Mouse (Mus musculus) heart, embryonic 13.5 days (tissue): ENCODE data around the gene Pitpnc1. TPM values are rescaled to one million over a fixed set of nuclear protein-coding genes. Genes with fewer than 3 reads are reported as not detected.

Experiments
- ATAC-seq: fragments of 200-750 bp; cut with Nextera tagmentation; 2 replicates; pipeline ENCODE4 v1.8.0; 2017; ENCODE audit warnings: moderate TSS enrichment; ENCODE audit not compliant: insufficient number of reproducible peaks, low FRiP score, low TSS enrichment; ENCODE audit errors: extremely low read depth
- H3K27ac ChIP-seq: fragments of 300-500 bp; sonication (generic); replicated peaks from 2 replicates; pipeline ENCODE4 v1.5.1; 2015; ENCODE audit warnings: moderate library complexity, mild to moderate bottlenecking, inconsistent platforms
- H3K27me3 ChIP-seq: fragments of 300-500 bp; sonication (generic); replicated peaks from 2 replicates; pipeline ENCODE4 v1.6.1; 2015; ENCODE audit warnings: mild to moderate bottlenecking, inconsistent platforms
- H3K36me3 ChIP-seq: fragments of 300-500 bp; sonication (generic); 2 replicates; pipeline ENCODE4 v1.6.1; 2015; ENCODE audit warnings: mild to moderate bottlenecking, inconsistent platforms
- H3K4me1 ChIP-seq: fragments of 300-500 bp; sonication (generic); 2 replicates; pipeline ENCODE4 v1.6.1; 2015; ENCODE audit warnings: inconsistent platforms
- H3K4me2 ChIP-seq: fragments of 300-500 bp; sonication (generic); 2 replicates; pipeline ENCODE4 v1.6.1; 2015; ENCODE audit warnings: inconsistent platforms, mild to moderate bottlenecking, moderate library complexity
- H3K4me3 ChIP-seq: fragments of 300-500 bp; sonication (generic); 2 replicates; pipeline ENCODE4 v1.5.1; 2015; ENCODE audit warnings: moderate library complexity, mild to moderate bottlenecking, inconsistent platforms
- H3K9ac ChIP-seq: fragments of 300-500 bp; sonication (generic); 2 replicates; pipeline ENCODE4 v1.6.1; 2015; ENCODE audit warnings: inconsistent platforms, mild to moderate bottlenecking, moderate library complexity
- H3K9me3 ChIP-seq: fragments of 300-500 bp; sonication (generic); 2 replicates; pipeline ENCODE4 v1.6.1; 2016; ENCODE audit warnings: inconsistent platforms
- WGBS: fragments of 180-500 bp; shearing (Covaris S2); methylation state at CpG from one replicate; pipeline ENCODE4 v1.1.7; 2015; ENCODE audit warnings: mixed read lengths; 5-methylcytosine and 5-hydroxymethylcytosine counted together
- polyA plus RNA-seq: library from polyadenylated mRNA; unstranded; fragments of >200 nt; fragmentation: Nextera tagmentation; extraction: Ambion mirVana; gene quantifications from 2 replicates; pipeline ENCODE4 v1.2.1, GENCODE M21; 2015

The Pitpnc1 gene
- polyA plus RNA-seq, 1 experiment from 2014 or later, result 9.3 TPM

DNA sequence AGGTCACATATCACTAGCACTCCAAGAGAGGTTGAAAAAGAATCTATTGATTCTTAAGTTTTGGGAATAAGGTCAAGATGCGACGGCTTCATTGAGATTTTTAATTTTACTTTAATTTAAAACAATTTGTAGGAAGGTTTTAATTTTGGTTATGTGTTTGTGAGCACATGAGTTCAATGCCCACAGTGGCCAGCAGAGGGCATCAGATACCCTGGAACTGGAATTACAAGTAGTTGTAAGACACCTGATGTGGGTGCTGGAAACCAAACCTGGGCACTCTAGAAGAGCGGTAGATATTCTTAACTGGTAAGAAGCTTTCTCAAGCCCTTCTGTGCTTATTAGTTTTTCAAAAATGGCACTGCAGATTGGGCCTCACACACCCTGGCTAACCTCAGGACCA lies 203.0 kb downstream of the Pitpnc1 start:
- Histone ChIP-seq H3K27ac (no peak overlapping the region), H3K27me3 (no peaks in the 10 kb centered on the region), H3K4me2 (no peak overlapping the region), H3K9me3 (peaks cover 6% of the 10 kb centered on the region; the same call in 1 of the 2 replicates), H3K9ac (no peak overlapping the region), H3K4me3 (no peak overlapping the region), H3K36me3 (peaks cover 5% of the 10 kb centered on the region; the same call in 1 of the 2 replicates), H3K4me1 (peaks cover 23% of the 10 kb centered on the region)
- ATAC-seq, result no peak
- WGBS, result 91% methylated on average over 3 of the region's 3 CpGs

GRCm38 (mm10) chr11:107265861-107266260 lies 204.6 kb downstream of the Pitpnc1 start:
- peaks cover 5% of the 10 kb centered on the region; the same call in 1 of the 2 replicates for H3K36me3 ChIP-seq
- no peak for ATAC-seq
- peaks cover 6% of the 10 kb centered on the region; the same call in 1 of the 2 replicates for H3K9me3 ChIP-seq
- H3K4me2 ChIP-seq, result no peak overlapping the region
- H3K27ac ChIP-seq, result no peak overlapping the region
- no peak overlapping the region for H3K9ac ChIP-seq
- no peak overlapping the region for H3K4me3 ChIP-seq
- H3K4me1 ChIP-seq, result peaks cover 13% of the 10 kb centered on the region
- H3K27me3 ChIP-seq, result no peaks in the 10 kb centered on the region
- 84% methylated on average over 4 of the region's 4 CpGs for WGBS

DNA sequence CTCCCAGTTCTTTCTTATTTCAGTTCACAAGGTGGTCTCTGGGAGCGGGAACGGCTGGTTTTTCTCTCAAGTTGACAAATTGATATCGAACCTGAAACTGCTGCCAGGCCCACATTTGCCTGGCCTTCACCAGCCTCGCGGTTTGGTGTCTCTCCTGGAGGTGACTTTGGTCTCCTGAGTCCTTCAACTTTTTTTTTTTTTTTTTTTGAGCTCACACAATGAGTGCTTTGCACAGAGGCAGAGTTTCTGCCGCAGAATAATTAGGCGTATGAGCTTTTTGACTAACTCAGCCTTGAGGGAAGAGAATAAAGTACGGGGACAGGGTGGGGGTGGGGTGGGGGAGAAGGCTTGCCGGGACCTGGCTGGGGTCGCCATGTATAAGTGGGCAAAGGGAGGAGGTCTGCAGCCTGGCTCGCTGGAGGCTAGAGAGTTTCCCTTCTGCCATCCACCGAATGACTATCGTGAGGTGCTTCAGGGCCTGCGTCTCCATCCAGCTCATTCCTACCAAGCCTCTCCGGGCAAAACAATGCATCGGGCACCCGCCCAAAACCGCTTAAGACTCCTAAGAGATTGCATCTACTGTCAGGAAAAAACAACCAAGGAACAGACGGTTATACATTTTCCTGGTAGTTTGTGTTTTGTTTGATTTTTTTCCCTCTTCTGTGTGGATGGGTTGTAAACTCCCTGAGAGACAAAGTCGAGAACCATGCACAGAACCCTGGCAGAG lies 205.4 kb downstream of the Pitpnc1 start:
- peak overlapping the region; percentile 20; the same call in 1 of the 2 replicates for H3K27ac ChIP-seq
- no peak for ATAC-seq
- H3K36me3 ChIP-seq, result peaks cover 5% of the 10 kb centered on the region; the same call in 1 of the 2 replicates
- 0 out of 2 replicates have a peak overlapping the region, but pooled peaks have one; percentile 13 for H3K4me2 ChIP-seq
- H3K4me3 ChIP-seq, result no peak overlapping the region
- H3K4me1 ChIP-seq, result peaks cover 13% of the 10 kb centered on the region
- no peaks in the 10 kb centered on the region for H3K27me3 ChIP-seq
- WGBS, result 58% methylated on average over 20 of the region's 20 CpGs
- H3K9ac ChIP-seq, result peak overlapping the region; percentile 40; the same call in 1 of the 2 replicates
- H3K9me3 ChIP-seq, result peaks cover 6% of the 10 kb centered on the region; the same call in 1 of the 2 replicates

GRCm38 (mm10) chr11:107263838-107264237 lies 206.7 kb downstream of the Pitpnc1 start:
- peaks cover 13% of the 10 kb centered on the region for H3K4me1 ChIP-seq
- ATAC-seq, result no peak
- no peak overlapping the region for H3K4me2 ChIP-seq
- H3K36me3 ChIP-seq, result peaks cover 5% of the 10 kb centered on the region; the same call in 1 of the 2 replicates
- no peak overlapping the region for H3K27ac ChIP-seq
- peaks cover 6% of the 10 kb centered on the region; the same call in 1 of the 2 replicates for H3K9me3 ChIP-seq
- WGBS, result 77% methylated on average over 9 of the region's 9 CpGs
- H3K4me3 ChIP-seq, result no peak overlapping the region
- no peak overlapping the region for H3K9ac ChIP-seq
- H3K27me3 ChIP-seq, result no peaks in the 10 kb centered on the region

DNA sequence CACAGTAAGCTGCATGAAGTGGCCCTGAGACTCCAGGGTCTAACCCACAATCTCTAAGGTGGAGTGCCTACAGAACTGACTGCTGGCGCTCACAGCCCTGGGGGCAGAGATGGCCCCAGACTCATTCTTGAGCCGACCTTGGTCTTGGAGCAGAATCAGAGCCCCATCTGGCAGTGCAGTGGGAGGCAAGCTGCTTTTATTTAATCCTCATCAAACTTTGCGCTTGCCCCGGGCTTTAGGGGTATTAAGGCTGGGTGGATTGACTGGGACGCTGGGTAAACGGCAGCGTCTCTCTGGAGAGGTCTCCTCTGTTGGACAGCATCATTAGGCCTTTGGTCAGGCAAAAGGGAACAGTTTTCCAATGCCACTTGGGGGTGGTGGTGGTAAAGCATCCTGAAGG lies 211.1 kb downstream of the Pitpnc1 start:
- H3K4me1 ChIP-seq, result peaks cover 10% of the 10 kb centered on the region
- H3K27ac ChIP-seq, result no peak overlapping the region
- no peaks in the 10 kb centered on the region for H3K36me3 ChIP-seq
- H3K9me3 ChIP-seq, result no peaks in the 10 kb centered on the region
- H3K27me3 ChIP-seq, result no peaks in the 10 kb centered on the region
- 82% methylated on average over 7 of the region's 7 CpGs for WGBS
- no peak for ATAC-seq
- no peak overlapping the region for H3K9ac ChIP-seq
- H3K4me2 ChIP-seq, result no peak overlapping the region
- no peak overlapping the region for H3K4me3 ChIP-seq

DNA sequence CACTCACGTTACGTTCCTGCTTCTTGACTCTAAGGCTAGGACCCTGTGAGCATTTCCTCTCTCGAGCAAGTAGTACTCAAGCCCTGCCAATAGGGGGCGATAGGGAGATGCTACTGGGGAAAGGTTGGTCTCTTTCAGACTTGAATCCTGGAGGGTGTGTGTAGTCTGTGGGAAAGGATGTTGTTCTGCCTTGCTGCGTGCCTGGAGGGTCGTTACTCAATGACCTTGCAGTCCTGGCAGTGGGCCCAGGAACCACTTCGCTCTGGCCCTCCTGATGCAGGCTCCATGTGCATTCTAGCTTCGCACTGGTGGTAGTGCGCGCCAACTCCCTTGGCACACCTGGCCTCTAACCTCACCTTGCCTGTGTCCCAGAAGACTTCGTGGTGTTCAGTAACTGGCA lies 215.3 kb downstream of the Pitpnc1 start:
- Histone ChIP-seq H3K4me2 (no peak overlapping the region), H3K27ac (no peak overlapping the region), H3K9me3 (no peaks in the 10 kb centered on the region), H3K9ac (no peak overlapping the region), H3K4me1 (peaks cover 8% of the 10 kb centered on the region; the same call in 1 of the 2 replicates), H3K4me3 (no peak overlapping the region), H3K36me3 (peaks cover 11% of the 10 kb centered on the region), H3K27me3 (no peaks in the 10 kb centered on the region)
- no peak; the same call in 1 of the 2 replicates for ATAC-seq
- 63% methylated on average over 11 of the region's 11 CpGs for WGBS

DNA sequence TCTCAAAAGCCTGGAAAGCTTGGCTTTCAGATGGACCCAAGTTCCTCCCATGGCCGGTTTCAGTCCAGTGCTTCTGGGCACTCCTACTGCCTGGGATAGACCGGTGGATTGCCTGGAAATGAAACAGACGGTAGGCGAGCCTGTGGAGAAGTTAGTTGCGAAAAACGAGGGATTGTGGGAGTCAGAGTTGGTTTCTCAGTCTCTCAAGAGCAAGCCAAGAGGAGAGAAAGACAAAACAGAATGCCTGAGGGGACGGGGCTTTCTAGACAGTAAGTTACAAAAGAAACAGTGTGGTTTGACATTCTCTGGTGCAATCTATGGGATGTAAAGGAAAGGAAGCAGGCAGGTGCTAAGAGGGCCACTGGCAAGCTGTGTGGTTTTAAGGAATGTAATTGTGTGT lies 216.3 kb downstream of the Pitpnc1 start:
- no peaks in the 10 kb centered on the region for H3K9me3 ChIP-seq
- WGBS, result 87% methylated on average over 7 of the region's 7 CpGs
- H3K4me1 ChIP-seq, result peaks cover 8% of the 10 kb centered on the region; the same call in 1 of the 2 replicates

GRCm38 (mm10) chr11:107252026-107252425 lies 218.5 kb downstream of the Pitpnc1 start:
- no peaks in the 10 kb centered on the region for H3K27me3 ChIP-seq
- H3K4me2 ChIP-seq, result no peak overlapping the region
- peaks cover 14% of the 10 kb centered on the region for H3K4me1 ChIP-seq
- no peak overlapping the region for H3K9ac ChIP-seq
- no peak overlapping the region for H3K27ac ChIP-seq
- H3K36me3 ChIP-seq, result peaks cover 11% of the 10 kb centered on the region
- H3K4me3 ChIP-seq, result no peak overlapping the region
- no peak for ATAC-seq
- no peaks in the 10 kb centered on the region for H3K9me3 ChIP-seq
- 88% methylated on average over 10 of the region's 10 CpGs for WGBS

More for the DNA sequence above, 216.3 kb downstream of the Pitpnc1 start:
- Histone ChIP-seq H3K4me3 (no peak overlapping the region), H3K27ac (no peak overlapping the region), H3K36me3 (peaks cover 11% of the 10 kb centered on the region), H3K4me2 (no peak overlapping the region), H3K27me3 (no peaks in the 10 kb centered on the region), H3K9ac (no peak overlapping the region)
- ATAC-seq, result no peak

GRCm38 (mm10) chr11:107251460-107251859 lies 219.0 kb downstream of the Pitpnc1 start:
- no peak overlapping the region for H3K9ac ChIP-seq
- 82% methylated on average over 7 of the region's 7 CpGs for WGBS
- ATAC-seq, result no peak
- no peak overlapping the region for H3K4me2 ChIP-seq
- H3K27me3 ChIP-seq, result no peaks in the 10 kb centered on the region
- no peaks in the 10 kb centered on the region for H3K9me3 ChIP-seq
- H3K27ac ChIP-seq, result no peak overlapping the region
- H3K4me3 ChIP-seq, result no peak overlapping the region
- H3K4me1 ChIP-seq, result peaks cover 14% of the 10 kb centered on the region
- H3K36me3 ChIP-seq, result peaks cover 11% of the 10 kb centered on the region

GRCm38 (mm10) chr11:107250882-107251281 lies 219.6 kb downstream of the Pitpnc1 start:
- Histone ChIP-seq H3K9ac (no peak overlapping the region), H3K27me3 (no peaks in the 10 kb centered on the region), H3K4me2 (no peak overlapping the region), H3K27ac (no peak overlapping the region), H3K4me1 (peaks cover 14% of the 10 kb centered on the region), H3K9me3 (no peaks in the 10 kb centered on the region), H3K36me3 (peaks cover 11% of the 10 kb centered on the region), H3K4me3 (no peak overlapping the region)
- no peak for ATAC-seq
- WGBS, result 87% methylated on average over 8 of the region's 8 CpGs

GRCm38 (mm10) chr11:107248753-107249152 lies 221.7 kb downstream of the Pitpnc1 start:
- Histone ChIP-seq H3K36me3 (peaks cover 11% of the 10 kb centered on the region), H3K4me1 (peaks cover 6% of the 10 kb centered on the region), H3K4me3 (no peak overlapping the region), H3K27ac (no peak overlapping the region), H3K4me2 (no peak overlapping the region), H3K9ac (no peak overlapping the region), H3K9me3 (0 out of 2 replicates have a peak, but pooled peaks cover 4% of the 10 kb centered on the region), H3K27me3 (no peaks in the 10 kb centered on the region)
- no peak for ATAC-seq
- 73% methylated on average over 7 of the region's 7 CpGs for WGBS
